Mouse (Mus musculus): ENCODE data around the gene Twnk. TPM values are rescaled to one million over a fixed set of nuclear protein-coding genes. Genes with fewer than 3 reads are reported as not detected.

Twnk gene
- polyA plus RNA-seq, 1 experiment from 2014 or later, result 7.9 TPM

DNA sequence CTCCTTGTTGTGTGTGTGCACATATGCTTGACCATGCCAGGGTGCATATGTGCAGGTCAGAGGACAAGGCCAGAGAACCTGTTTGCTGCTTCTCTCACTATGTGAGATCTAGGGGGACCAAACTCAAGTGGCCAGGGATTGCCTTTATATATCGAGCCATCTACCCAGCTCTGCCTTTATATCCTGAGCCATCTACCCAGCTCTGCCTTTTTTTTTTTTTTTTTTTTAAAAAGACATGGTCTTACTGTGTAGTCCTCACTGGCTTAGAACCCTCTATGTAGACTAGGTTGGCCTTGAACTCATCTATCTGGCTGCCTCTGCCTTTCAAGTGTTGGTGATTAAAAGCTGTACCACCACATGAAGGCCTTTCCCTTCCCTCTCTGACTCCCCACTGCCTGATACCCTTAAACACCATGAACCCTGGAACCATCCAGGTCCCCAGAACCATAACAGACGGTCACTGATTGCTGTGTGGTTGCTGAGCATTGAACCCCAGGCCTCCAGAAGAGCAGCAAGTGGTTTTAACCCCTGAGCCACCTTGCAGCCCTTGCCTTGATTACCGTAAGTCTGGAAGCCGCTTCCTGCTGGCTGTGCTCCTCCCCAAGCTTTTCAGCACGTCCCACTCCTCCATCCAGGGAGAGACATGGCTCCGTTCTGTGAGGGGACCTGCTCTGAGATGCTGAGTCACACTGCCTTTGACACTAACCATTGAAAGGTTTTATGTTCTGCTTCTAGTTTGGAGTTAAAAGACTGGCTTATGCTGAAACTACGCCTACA lies 1.5 kb upstream of the Twnk start:
- Histone ChIP-seq H3K36me3 (ENCODE audit: control insufficient read depth, insufficient read depth, low read length) (peaks cover 2% of the 10 kb centered on the region; the same call in 1 of the 2 replicates), H3K27ac (replicated peaks) (no peak overlapping the region), H3K9me3 (ENCODE audit: control insufficient read depth, low read length) (no peaks in the 10 kb centered on the region), H3K27me3 (ENCODE audit: control insufficient read depth, insufficient read depth, low read length) (no peaks in the 10 kb centered on the region), H3K4me2 (replicated peaks; ENCODE audit: low read depth) (no peak overlapping the region), H3K4me1 (replicated peaks; ENCODE audit: control insufficient read depth, insufficient read depth) (no peaks in the 10 kb centered on the region), H3K4me3 (ENCODE audit: low read depth, low read length) (no peak overlapping the region), H3K9ac (ENCODE audit: low read length) (no peak overlapping the region)
- DNase-seq (ENCODE audit: low spot score) (no peak), ATAC-seq (ENCODE audit: low FRiP score, low TSS enrichment) (no peak)
- 87% methylated on average over 7 of the region's 7 CpGs for WGBS
- TF ChIP-seq CTCF (IDR thresholded peaks at IDR 0.05; ENCODE audit: low read depth) (no peak), EP300 (optimal IDR thresholded peaks at IDR 0.05) (no peak)

GRCm38 (mm10) chr19:45005957-45006712 lies 672 bp downstream of the Twnk start, which contains the start of gene Mrpl43:
TSS of gene Mrpl43 (minus strand) at chr19:45006442.
- H3K9ac ChIP-seq (ENCODE audit: low read length), result peak within 1 kb of the TSS; percentile 88
- no peak for TF ChIP-seq CTCF (IDR thresholded peaks at IDR 0.05; ENCODE audit: low read depth)
- no peak for TF ChIP-seq EP300 (optimal IDR thresholded peaks at IDR 0.05)
- no peaks in the 10 kb centered on the region for H3K4me1 ChIP-seq (replicated peaks; ENCODE audit: control insufficient read depth, insufficient read depth)
- H3K4me3 ChIP-seq (ENCODE audit: low read depth, low read length), result peak within 1 kb of the TSS; percentile 93
- H3K27me3 ChIP-seq (ENCODE audit: control insufficient read depth, insufficient read depth, low read length), result no peaks in the 10 kb centered on the region
- no peaks in the 10 kb centered on the region; the same call in 1 of the 2 replicates for H3K36me3 ChIP-seq (ENCODE audit: control insufficient read depth, insufficient read depth, low read length)
- peak within 1 kb of the TSS; percentile 89 for H3K4me2 ChIP-seq (replicated peaks; ENCODE audit: low read depth)
- H3K27ac ChIP-seq (replicated peaks), result peak within 1 kb of the TSS; percentile 89
- ATAC-seq (ENCODE audit: low FRiP score, low TSS enrichment), result peak; percentile 92
- under 1% methylated on average over 77 of the region's 82 CpGs for WGBS
- H3K9me3 ChIP-seq (ENCODE audit: control insufficient read depth, low read length), result no peaks in the 10 kb centered on the region
- DNase-seq (ENCODE audit: low spot score), result peak; percentile 97

- H3K9ac ChIP-seq (ENCODE audit: low read length), result peak overlapping the region; percentile 88
- H3K4me2 ChIP-seq (replicated peaks; ENCODE audit: low read depth), result peak overlapping the region; percentile 89
- H3K36me3 ChIP-seq (ENCODE audit: control insufficient read depth, insufficient read depth, low read length), result peaks cover 3% of the 10 kb centered on the region; the same call in 1 of the 2 replicates
- DNase-seq (ENCODE audit: low spot score) (no peak), ATAC-seq (ENCODE audit: low FRiP score, low TSS enrichment) (no peak)
- no peaks in the 10 kb centered on the region for H3K27me3 ChIP-seq (ENCODE audit: control insufficient read depth, insufficient read depth, low read length)
- WGBS, result 30% methylated on average over 17 of the region's 17 CpGs
- H3K4me1 ChIP-seq (replicated peaks; ENCODE audit: control insufficient read depth, insufficient read depth), result no peaks in the 10 kb centered on the region
- H3K9me3 ChIP-seq (ENCODE audit: control insufficient read depth, low read length), result no peaks in the 10 kb centered on the region
- TF ChIP-seq CTCF (IDR thresholded peaks at IDR 0.05; ENCODE audit: low read depth) (no peak), EP300 (optimal IDR thresholded peaks at IDR 0.05) (no peak)
- peak overlapping the region; percentile 89 for H3K27ac ChIP-seq (replicated peaks)
- H3K4me3 ChIP-seq (ENCODE audit: low read depth, low read length), result peak overlapping the region; percentile 93
Measured at GRCm38 (mm10) chr19:45007021-45007420, 1.6 kb downstream of the Twnk start.

DNA sequence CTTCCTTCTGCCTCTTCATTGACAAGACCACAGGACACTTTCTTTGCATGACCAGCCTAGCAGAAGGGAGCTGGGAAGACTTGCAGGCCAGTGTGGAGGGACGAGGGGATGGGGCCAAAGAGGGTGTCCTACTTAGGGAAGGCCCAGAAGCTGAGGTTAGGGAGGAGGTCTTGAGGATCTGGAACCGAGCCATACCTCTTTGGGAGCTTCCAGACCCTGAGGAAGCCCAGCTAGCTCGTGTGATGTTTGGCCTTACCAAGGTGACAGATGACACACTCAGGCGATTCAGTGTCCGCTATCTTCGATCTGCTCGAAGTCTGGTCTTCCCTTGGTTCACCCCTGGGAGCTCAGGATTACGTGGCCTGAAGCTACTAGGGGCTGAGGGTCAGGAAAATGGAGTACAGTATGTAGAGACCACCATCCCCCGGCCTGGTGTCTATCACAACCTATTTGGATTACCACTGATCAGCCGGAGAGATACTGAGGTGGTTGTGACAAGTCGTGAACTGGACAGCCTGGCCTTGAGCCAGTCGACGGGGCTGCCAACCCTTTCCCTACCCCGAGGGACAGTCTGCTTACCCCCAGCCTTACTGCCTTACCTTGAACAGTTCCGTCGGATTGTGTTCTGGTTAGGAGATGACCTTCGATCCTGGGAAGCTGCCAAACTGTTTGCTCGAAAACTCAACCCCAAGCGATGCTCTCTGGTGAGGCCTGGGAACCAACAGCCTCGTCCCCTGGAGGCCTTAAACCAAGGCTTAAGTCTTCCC lies 2.1 kb downstream of the Twnk start:
- Histone ChIP-seq H3K27ac (replicated peaks) (no peak overlapping the region), H3K27me3 (ENCODE audit: control insufficient read depth, insufficient read depth, low read length) (no peaks in the 10 kb centered on the region), H3K4me1 (replicated peaks; ENCODE audit: control insufficient read depth, insufficient read depth) (no peaks in the 10 kb centered on the region), H3K36me3 (ENCODE audit: control insufficient read depth, insufficient read depth, low read length) (peaks cover 3% of the 10 kb centered on the region; the same call in 1 of the 2 replicates), H3K4me2 (replicated peaks; ENCODE audit: low read depth) (peak overlapping the region; percentile 89), H3K4me3 (ENCODE audit: low read depth, low read length) (no peak overlapping the region), H3K9me3 (ENCODE audit: control insufficient read depth, low read length) (no peaks in the 10 kb centered on the region), H3K9ac (ENCODE audit: low read length) (peak overlapping the region; percentile 88; the same call in 1 of the 2 replicates)
- TF ChIP-seq EP300 (optimal IDR thresholded peaks at IDR 0.05), result no peak
- TF ChIP-seq CTCF (IDR thresholded peaks at IDR 0.05; ENCODE audit: low read depth), result no peak
- DNase-seq (ENCODE audit: low spot score) (no peak), ATAC-seq (ENCODE audit: low FRiP score, low TSS enrichment) (no peak)
- WGBS, result 80% methylated on average over 20 of the region's 20 CpGs

DNA sequence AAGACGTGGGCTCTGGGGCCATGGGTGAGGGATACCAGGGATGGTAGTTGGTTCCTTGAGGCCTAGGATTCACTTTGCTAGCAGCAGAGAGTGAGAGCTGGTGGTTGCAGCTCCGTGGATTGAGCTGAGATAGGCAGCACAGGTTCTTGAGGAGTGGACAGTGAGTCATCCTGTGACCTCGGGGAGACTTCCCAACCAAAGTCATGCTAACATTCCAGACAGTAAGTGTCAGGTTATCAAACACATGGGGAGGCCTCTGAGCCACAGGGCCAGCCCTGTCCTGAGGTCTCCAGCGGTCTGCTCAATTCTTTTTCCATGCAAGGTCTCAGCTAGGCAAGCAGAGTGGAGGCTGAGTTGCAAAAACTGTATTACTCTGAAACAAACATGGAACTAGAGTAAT lies 5.2 kb downstream of the Twnk start:
- H3K4me1 ChIP-seq (replicated peaks; ENCODE audit: control insufficient read depth, insufficient read depth), result peaks cover 5% of the 10 kb centered on the region; the same call in 1 of the 2 replicates
- DNase-seq (ENCODE audit: low spot score) (no peak), ATAC-seq (ENCODE audit: low FRiP score, low TSS enrichment) (no peak)
- no peaks in the 10 kb centered on the region for H3K27me3 ChIP-seq (ENCODE audit: control insufficient read depth, insufficient read depth, low read length)
- no peak overlapping the region for H3K4me3 ChIP-seq (ENCODE audit: low read depth, low read length)
- no peak overlapping the region for H3K4me2 ChIP-seq (replicated peaks; ENCODE audit: low read depth)
- no peak for TF ChIP-seq EP300 (optimal IDR thresholded peaks at IDR 0.05)
- no peak for TF ChIP-seq CTCF (IDR thresholded peaks at IDR 0.05; ENCODE audit: low read depth)
- H3K27ac ChIP-seq (replicated peaks), result no peak overlapping the region
- H3K36me3 ChIP-seq (ENCODE audit: control insufficient read depth, insufficient read depth, low read length), result peaks cover 3% of the 10 kb centered on the region; the same call in 1 of the 2 replicates
- H3K9ac ChIP-seq (ENCODE audit: low read length), result no peak overlapping the region
- H3K9me3 ChIP-seq (ENCODE audit: control insufficient read depth, low read length), result no peaks in the 10 kb centered on the region
- WGBS, result 86% methylated on average over 4 of the region's 4 CpGs
